In genomic region chrX:167330399-167330798, GRCm38 (mm10) we compare ENCODE assay signal across 17 mouse cellular contexts. TPM values are rescaled to one million over a fixed set of nuclear protein-coding genes. Genes with fewer than 3 reads are reported as not detected.
DNase-seq lines count a peak whose midpoint lies in the region; ATAC-seq lines count a peak whose summit lies in the region.
"Had no signal": no experiment of that assay in that cellular context is flagged by ENCODE, and none has a peak within 500 bp of the region (broad histone marks: within the 10 kb centered on the region; RNA-seq: fewer than 3 reads in every experiment).

Tlr7 (minus strand) TSS chrX:167330558.

- H3K36me3 ChIP-seq in forebrain, embryonic 14.5 days (ENCODE audit: control insufficient read depth, insufficient read depth, low read length) = no peaks in the 10 kb centered on the region
- H3K36me3 ChIP-seq: embryonic facial prominence, embryonic 12.5 days; hindbrain, embryonic 15.5 days; limb, embryonic 13.5 days; lung, embryonic 15.5 days; midbrain, embryonic 13.5 days had no signal

- peak; percentile 62 for ATAC-seq in activated CD4-positive, CD25-positive, alpha-beta regulatory T cell, adult 4 months
- peak; percentile 58 for ATAC-seq in megakaryocyte, adult 5-6 weeks (ENCODE audit: poor library complexity, severe bottlenecking)
- ATAC-seq in forebrain, embryonic 14.5 days = no peak
- ATAC-seq: midbrain, embryonic 13.5 days had no signal

- H3K4me3 ChIP-seq in forebrain, embryonic 14.5 days (ENCODE audit: low read depth, low read length) = no peak within 1 kb of the TSS
- H3K4me3 ChIP-seq: embryonic facial prominence, embryonic 12.5 days; hindbrain, embryonic 15.5 days; limb, embryonic 13.5 days; lung, embryonic 15.5 days; midbrain, embryonic 13.5 days had no signal

- H3K27me3 ChIP-seq in forebrain, embryonic 14.5 days (replicated peaks; ENCODE audit: control insufficient read depth, insufficient read depth, low read length) = no peaks in the 10 kb centered on the region

- no peak within 1 kb of the TSS for H3K9ac ChIP-seq in forebrain, embryonic 14.5 days (ENCODE audit: low read length)
- H3K9ac ChIP-seq: embryonic facial prominence, embryonic 12.5 days; hindbrain, embryonic 15.5 days; limb, embryonic 13.5 days; lung, embryonic 15.5 days; midbrain, embryonic 13.5 days had no signal

- H3K9me3 ChIP-seq in forebrain, embryonic 14.5 days (replicated peaks; ENCODE audit: control insufficient read depth, low read length) = no peaks in the 10 kb centered on the region
- H3K9me3 ChIP-seq: embryonic facial prominence, embryonic 12.5 days; hindbrain, embryonic 15.5 days; limb, embryonic 13.5 days; lung, embryonic 15.5 days; midbrain, embryonic 13.5 days had no signal

- DNase-seq in lung, postnatal 36 days = peak; percentile 27
- no peak for DNase-seq in lung, postnatal 4 days
- peak; percentile 13 to 23 for DNase-seq in thymus, postnatal 36 days
- no peak for DNase-seq in forebrain, embryonic 14.5 days (ENCODE audit: low spot score)
- no peak for DNase-seq in cerebellum, adult 9-11 months
- DNase-seq in spleen, postnatal 14 days (ENCODE audit: low spot score in 2 of 2) = no peak
- DNase-seq: cerebellum, adult 8-10 months; gastrocnemius, postnatal 36 days; spleen, adult 18-20 months had no signal

- H3K4me1 ChIP-seq in forebrain, embryonic 14.5 days (ENCODE audit: control insufficient read depth, insufficient read depth, low read length) = no peaks in the 10 kb centered on the region
- H3K4me1 ChIP-seq: embryonic facial prominence, embryonic 12.5 days; hindbrain, embryonic 15.5 days; limb, embryonic 13.5 days; lung, embryonic 15.5 days; midbrain, embryonic 13.5 days had no signal

- H3K4me2 ChIP-seq in forebrain, embryonic 14.5 days (ENCODE audit: low read length) = no peak within 1 kb of the TSS
- H3K4me2 ChIP-seq: embryonic facial prominence, embryonic 12.5 days; hindbrain, embryonic 15.5 days; limb, embryonic 13.5 days; lung, embryonic 15.5 days; midbrain, embryonic 13.5 days had no signal

- no peak within 1 kb of the TSS for H3K27ac ChIP-seq in forebrain, embryonic 14.5 days (ENCODE audit: low read depth, low read length)
- H3K27ac ChIP-seq: embryonic facial prominence, embryonic 12.5 days; hindbrain, embryonic 15.5 days; kidney, postnatal 0 days; limb, embryonic 13.5 days; lung, embryonic 15.5 days; midbrain, embryonic 13.5 days had no signal

- WGBS in forebrain, embryonic 14.5 days = 84% methylated on average over 6 of the region's 6 CpGs

RNA-seq across cellular contexts. Expression of gene Tlr7, which starts in this region (rescaled TPM):
- 1 to 10 TPM; 7.4 to 9.0 TPM for polyA plus RNA-seq in activated CD4-positive, CD25-positive, alpha-beta regulatory T cell, adult 4 months (2017; shearing (Covaris generic))
- 61.2 and 61.8 TPM in 2 replicates for total RNA-seq in megakaryocyte, adult 5-6 weeks (2015)
- total RNA-seq in megakaryocyte, adult 5-6 weeks (2017) = 28.7 and 41.5 TPM in 2 replicates
- polyA plus RNA-seq in forebrain, embryonic 14.5 days (2014; fragmentation: Nextera tagmentation; extraction: Ambion mirVana) = 0.48 and 1.7 TPM in 2 replicates

Comparison
In these comparisons a context has a peak if more than half of its experiments do, and no peak if none do; other contexts are left out.
1. DNase-seq: peak in lung, postnatal 36 days (single experiment) and thymus, postnatal 36 days (2 of 2); none in lung, postnatal 4 days (0 of 2), forebrain, embryonic 14.5 days (single experiment), cerebellum, adult 9-11 months (single experiment) and spleen, postnatal 14 days (0 of 2).